Mouse (Mus musculus) MEL (cell line): ENCODE results near the gene S1pr4. TPM values are rescaled to one million over a fixed set of nuclear protein-coding genes. Genes with fewer than 3 reads are reported as not detected.
A peak's percentile ranks its signal among the peaks of the same experiment; 100 is the strongest.

ENCODE experiments used
- DNase-seq: peaks from one replicate; pipeline ENCODE4 v3.0.0; 2011; ENCODE audit warnings: low read depth, low spot score
- H3K27ac ChIP-seq: 2 replicates; pipeline ENCODE4 v1.5.1; 2012; ENCODE audit warnings: low read depth, mild to moderate bottlenecking, control low read depth, low read length, moderate library complexity; ENCODE audit not compliant: control insufficient read depth
- H3K27me3 ChIP-seq, 2 experiments: fragments of 150-350 bp in 1 of 2; sonication (generic) in 1 of 2; 2 replicates each; pipeline ENCODE4 v1.6.1; 2012; ENCODE audit warnings: low read length in 2 of 2, mild to moderate bottlenecking in 2 of 2, improper control_type of control experiment in 1 of 2, moderate library complexity in 1 of 2; ENCODE audit not compliant: insufficient read depth in 2 of 2, control insufficient read depth in 1 of 2
- H3K36me3 ChIP-seq, 2 experiments: 2 replicates each; pipeline ENCODE4 v1.6.1; 2012 to 2014; ENCODE audit warnings: low read length in 2 of 2, improper control_type of control experiment in 1 of 2, inconsistent platforms in 1 of 2, mild to moderate bottlenecking in 1 of 2; ENCODE audit not compliant: insufficient read depth in 2 of 2, control insufficient read depth in 1 of 2
- H3K4me1 ChIP-seq, 2 experiments: fragments of 150-350 bp in 1 of 2; sonication (generic) in 1 of 2; 2 replicates each; pipeline ENCODE4 v1.6.1; 2012; ENCODE audit warnings: low read length in 2 of 2, improper control_type of control experiment in 1 of 2, mild to moderate bottlenecking in 1 of 2; ENCODE audit not compliant: insufficient read depth in 2 of 2, control insufficient read depth in 1 of 2
- H3K4me3 ChIP-seq, 2 experiments: fragments of 150-350 bp in 1 of 2; sonication (generic) in 1 of 2; 2 replicates each; pipeline ENCODE4 v1.5.1; 2012; ENCODE audit warnings: low read depth in 2 of 2, low read length in 2 of 2, mild to moderate bottlenecking in 2 of 2, moderate library complexity in 2 of 2, control low read depth in 1 of 2, improper control_type of control experiment in 1 of 2; ENCODE audit not compliant: control insufficient read depth in 1 of 2, insufficient read depth in 1 of 2
- H3K79me2 ChIP-seq: 2 replicates; pipeline ENCODE4 v1.6.1; 2012; ENCODE audit warnings: mild to moderate bottlenecking, low read length, moderate library complexity; ENCODE audit not compliant: control insufficient read depth, poor library complexity, insufficient read depth
- H3K9ac ChIP-seq: 2 replicates; pipeline ENCODE4 v1.6.1; 2012; ENCODE audit warnings: low read depth, mild to moderate bottlenecking, control low read depth, low read length, moderate library complexity; ENCODE audit not compliant: control insufficient read depth, poor library complexity, severe bottlenecking
- H3K9me3 ChIP-seq: fragments of 150-350 bp; sonication (generic); replicated peaks from 2 replicates; pipeline ENCODE4 v1.6.1; 2012; ENCODE audit warnings: mild to moderate bottlenecking, low read length, improper control_type of control experiment, moderate library complexity; ENCODE audit not compliant: insufficient read depth
- BHLHE40 ChIP-seq: IDR thresholded peaks from 2 replicates; pipeline ENCODE4 v1.6.1; 2012; ENCODE audit warnings: low read depth, mild to moderate bottlenecking, inconsistent platforms, low read length, improper control_type of control experiment, borderline replicate concordance
- CHD1 ChIP-seq: IDR thresholded peaks from 2 replicates; pipeline ENCODE4 v1.6.1; 2012; ENCODE audit warnings: low read depth, mild to moderate bottlenecking, inconsistent platforms, low read length, improper control_type of control experiment
- CTCF ChIP-seq, 3 experiments: IDR thresholded peaks in 2 of 3; conservative IDR thresholded peaks in 1 of 3; 2 replicates each; pipeline ENCODE4 v1.5.1; 2011 to 2012; ENCODE audit warnings: low read length in 3 of 3, low read depth in 2 of 3, mild to moderate bottlenecking in 2 of 3, improper control_type of control experiment in 1 of 3, inconsistent platforms in 1 of 3, mixed read lengths in 1 of 3, moderate library complexity in 1 of 3; ENCODE audit not compliant: control insufficient read depth in 1 of 3, insufficient read depth in 1 of 3, poor library complexity in 1 of 3, severe bottlenecking in 1 of 3
- E2F4 ChIP-seq: IDR thresholded peaks from 2 replicates; pipeline ENCODE4 v1.6.1; 2011; ENCODE audit warnings: low read depth, low read length, improper control_type of control experiment, borderline replicate concordance
- EP300 ChIP-seq, 2 experiments: IDR thresholded peaks; 2 replicates each; pipeline ENCODE4 v1.6.1; 2011; ENCODE audit warnings: improper control_type of control experiment in 2 of 2, low read length in 2 of 2, low read depth in 1 of 2, mild to moderate bottlenecking in 1 of 2
- ETS1 ChIP-seq: IDR thresholded peaks from 2 replicates; pipeline ENCODE4 v1.6.1; 2012; ENCODE audit warnings: low read depth, mild to moderate bottlenecking, inconsistent platforms, low read length, improper control_type of control experiment, moderate library complexity
- HCFC1 ChIP-seq: IDR thresholded peaks from 2 replicates; pipeline ENCODE4 v1.6.1; 2012; ENCODE audit warnings: low read depth, mild to moderate bottlenecking, inconsistent platforms, low read length, improper control_type of control experiment, moderate library complexity
- JUND ChIP-seq: IDR thresholded peaks from 2 replicates; pipeline ENCODE4 v1.6.1; 2011; ENCODE audit warnings: low read depth, mild to moderate bottlenecking, improper control_type of control experiment, low read length
- MAFK ChIP-seq: IDR thresholded peaks from 2 replicates; pipeline ENCODE4 v1.6.1; 2011; ENCODE audit warnings: low read depth, mild to moderate bottlenecking, low read length, improper control_type of control experiment, borderline replicate concordance
- MAX ChIP-seq: IDR thresholded peaks from 2 replicates; pipeline ENCODE4 v1.6.1; 2011; ENCODE audit warnings: low read length, improper control_type of control experiment
- MAZ ChIP-seq: IDR thresholded peaks from 2 replicates; pipeline ENCODE4 v1.6.1; 2012; ENCODE audit warnings: low read depth, mild to moderate bottlenecking, inconsistent platforms, low read length, improper control_type of control experiment
- MEF2A ChIP-seq: IDR thresholded peaks from 2 replicates; pipeline ENCODE4 v1.6.1; 2014; ENCODE audit warnings: low read depth, mild to moderate bottlenecking, inconsistent platforms, low read length, improper control_type of control experiment; ENCODE audit not compliant: poor library complexity, insufficient replicate concordance, severe bottlenecking; ENCODE audit errors: extremely low read depth
- MXI1 ChIP-seq: IDR thresholded peaks from 2 replicates; pipeline ENCODE4 v1.6.1; 2011; ENCODE audit warnings: mild to moderate bottlenecking, low read depth, low read length, improper control_type of control experiment
- MYB ChIP-seq: IDR thresholded peaks from 2 replicates; pipeline ENCODE4 v1.6.1; 2011; ENCODE audit warnings: mild to moderate bottlenecking, low read depth, low read length, improper control_type of control experiment
- MYC ChIP-seq: IDR thresholded peaks from 2 replicates; pipeline ENCODE4 v1.6.1; 2011; ENCODE audit warnings: low read depth, mild to moderate bottlenecking, low read length, improper control_type of control experiment, moderate library complexity
- NELFE ChIP-seq: IDR thresholded peaks from 2 replicates; pipeline ENCODE4 v1.6.1; 2011; ENCODE audit warnings: low read depth, low read length, improper control_type of control experiment
- NRF1 ChIP-seq: IDR thresholded peaks from 2 replicates; pipeline ENCODE4 v1.6.1; 2014; ENCODE audit warnings: low read depth, mild to moderate bottlenecking, inconsistent platforms, low read length, improper control_type of control experiment, moderate library complexity; ENCODE audit not compliant: poor library complexity, insufficient read depth, severe bottlenecking
- POLR2A ChIP-seq, 2 experiments: IDR thresholded peaks; 2 replicates each; pipeline ENCODE4 v1.6.1; 2011 to 2012; ENCODE audit warnings: low read length in 2 of 2, mild to moderate bottlenecking in 2 of 2, control low read depth in 1 of 2, improper control_type of control experiment in 1 of 2, low read depth in 1 of 2, moderate library complexity in 1 of 2; ENCODE audit not compliant: control insufficient read depth in 1 of 2, insufficient read depth in 1 of 2, poor library complexity in 1 of 2
- POLR2AphosphoS2 ChIP-seq: IDR thresholded peaks from 2 replicates; pipeline ENCODE4 v1.6.1; 2011; ENCODE audit warnings: low read length, improper control_type of control experiment
- POLR2AphosphoS5 ChIP-seq: IDR thresholded peaks from 2 replicates; pipeline ENCODE4 v1.6.1; 2012; ENCODE audit warnings: low read depth, borderline replicate concordance, mild to moderate bottlenecking, inconsistent platforms, low read length, moderate library complexity, mixed read lengths
- RAD21 ChIP-seq: IDR thresholded peaks from 2 replicates; pipeline ENCODE4 v1.6.1; 2011; ENCODE audit warnings: mild to moderate bottlenecking, low read depth, low read length, improper control_type of control experiment
- SMC3 ChIP-seq: IDR thresholded peaks from 2 replicates; pipeline ENCODE4 v1.6.1; 2011; ENCODE audit warnings: low read depth, low read length, improper control_type of control experiment
- TAL1 ChIP-seq: IDR thresholded peaks from 2 replicates; pipeline ENCODE4 v1.6.1; 2012; ENCODE audit warnings: mild to moderate bottlenecking, inconsistent platforms, low read length, moderate library complexity, mixed read lengths
- TBP ChIP-seq: IDR thresholded peaks from 2 replicates; pipeline ENCODE4 v1.8.0; 2011; ENCODE audit warnings: low read depth, low read length, improper control_type of control experiment
- TCF12 ChIP-seq: IDR thresholded peaks from 2 replicates; pipeline ENCODE4 v1.6.1; 2014; ENCODE audit warnings: low read depth, mild to moderate bottlenecking, inconsistent platforms, low read length, improper control_type of control experiment, moderate library complexity
- UBTF ChIP-seq: IDR thresholded peaks from 2 replicates; pipeline ENCODE4 v1.6.1; 2012; ENCODE audit warnings: low read depth, mild to moderate bottlenecking, inconsistent platforms, low read length, improper control_type of control experiment, moderate library complexity, borderline replicate concordance; ENCODE audit not compliant: insufficient read depth
- USF1 ChIP-seq: IDR thresholded peaks from 2 replicates; pipeline ENCODE4 v1.6.1; 2014; ENCODE audit warnings: low read depth, mild to moderate bottlenecking, inconsistent platforms, low read length, improper control_type of control experiment, moderate library complexity
- USF2 ChIP-seq, 2 experiments: IDR thresholded peaks; 2 replicates each; pipeline ENCODE4 v1.6.1; 2011 to 2012; ENCODE audit warnings: improper control_type of control experiment in 2 of 2, low read length in 2 of 2, borderline replicate concordance in 1 of 2, inconsistent platforms in 1 of 2, low read depth in 1 of 2, mild to moderate bottlenecking in 1 of 2; ENCODE audit not compliant: insufficient read depth in 1 of 2
- ZC3H11A ChIP-seq: IDR thresholded peaks from 2 replicates; pipeline ENCODE4 v1.6.1; 2012; ENCODE audit warnings: low read depth, mild to moderate bottlenecking, inconsistent platforms, low read length, improper control_type of control experiment
- ZKSCAN1 ChIP-seq: IDR thresholded peaks from 2 replicates; pipeline ENCODE4 v1.6.1; 2012; ENCODE audit warnings: low read depth, mild to moderate bottlenecking, inconsistent platforms, low read length, improper control_type of control experiment, moderate library complexity
- ZMIZ1 ChIP-seq: IDR thresholded peaks from 2 replicates; pipeline ENCODE4 v1.6.1; 2012; ENCODE audit warnings: low read depth, mild to moderate bottlenecking, inconsistent platforms, low read length, improper control_type of control experiment, moderate library complexity
- ZNF384 ChIP-seq: IDR thresholded peaks from 2 replicates; pipeline ENCODE4 v1.6.1; 2012; ENCODE audit warnings: low read depth, mild to moderate bottlenecking, inconsistent platforms, low read length, improper control_type of control experiment
- polyA plus RNA-seq, 2 experiments: library from polyadenylated mRNA; stranded (reverse) in 1 of 2; unstranded in 1 of 2; fragments of >175 nt in 1 of 2; fragments of >200 nt in 1 of 2; gene quantifications; 2 replicates each; pipeline versions ENCODE4 v1.2.1 to v1.2.4; 2012; ENCODE audit warnings: low replicate concordance in 2 of 2, low read depth in 1 of 2; ENCODE audit not compliant: insufficient read length in 2 of 2, insufficient read depth in 1 of 2, missing spikeins in 1 of 2
- total RNA-seq: library from RNA; depleted of rRNA; stranded (reverse); fragments of 300-350 nt; gene quantifications from 2 replicates; pipeline ENCODE4 v1.2.3, GENCODE M21; 2012

The S1pr4 gene
- total and polyA plus RNA-seq, 3 experiments = 1.6 to 2.1 TPM; not detected in 1

- TF ChIP-seq JUND (no peak), ETS1 (peak; percentile 54; the same call in 1 of the 2 replicates), MAX (peak; percentile 88), ZKSCAN1 (no peak), MYC (peak; percentile 82), TBP (peak; percentile 84), MYB (no peak), TCF12 (peak; percentile 60), MAFK (no peak), USF1 (no peak), ZNF384 (no peak), USF2 (IDR thresholded peaks at IDR 0.05; ENCODE audit: borderline replicate concordance in 1 of 2, insufficient read depth in 1 of 2, low read depth in 1 of 2, low read length in 2 of 2) (no peak)
Measured at GRCm38 (mm10) chr10:81546332-81546731, 46.4 kb upstream of the S1pr4 start (continued).

- peak within 1 kb of the TSS; percentile 91 for H3K4me3 ChIP-seq
- DNase-seq = peak; percentile 98
- no peaks in the 10 kb centered on the region for H3K9me3 ChIP-seq
- peaks cover 0 to 8% of the 10 kb centered on the region in 2 experiments; a peak in 2 of 4 replicates for H3K36me3 ChIP-seq
- peaks cover 45% of the 10 kb centered on the region for H3K79me2 ChIP-seq
- H3K4me1 ChIP-seq = peaks cover 10 to 15% of the 10 kb centered on the region in 2 experiments
- no peaks in the 10 kb centered on the region for H3K27me3 ChIP-seq
- peak within 1 kb of the TSS; percentile 81 for H3K27ac ChIP-seq
- H3K9ac ChIP-seq = peak within 1 kb of the TSS; percentile 93
- no peak for TF ChIP-seq BHLHE40
- TF ChIP-seq UBTF = no peak
- peak; percentile 64 for TF ChIP-seq NELFE
- TF ChIP-seq RAD21 = no peak
- peak; percentile 75; the same call in 1 of the 2 replicates for TF ChIP-seq POLR2AphosphoS2
- no peak for TF ChIP-seq MAX
- no peak for TF ChIP-seq CHD1
- TF ChIP-seq MEF2A = no peak
- TF ChIP-seq SMC3 = no peak
- TF ChIP-seq NRF1 = peak; percentile 88
- TF ChIP-seq MYB = peak; percentile 74
- no peak for TF ChIP-seq EP300 (IDR thresholded peaks at IDR 0.05; ENCODE audit: low read depth in 1 of 2, low read length in 2 of 2)
- no peak for TF ChIP-seq JUND
- no peak for TF ChIP-seq USF2 (IDR thresholded peaks at IDR 0.05; ENCODE audit: borderline replicate concordance in 1 of 2, insufficient read depth in 1 of 2, low read depth in 1 of 2, low read length in 2 of 2)
- peak; percentile 14 to 60; a peak in 3 of 4 replicates for TF ChIP-seq POLR2A (IDR thresholded peaks at IDR 0.05; ENCODE audit: control insufficient read depth in 1 of 2, insufficient read depth in 1 of 2, low read depth in 1 of 2, low read length in 2 of 2, poor library complexity in 1 of 2)
- no peak for TF ChIP-seq E2F4
- no peak for TF ChIP-seq MYC
- TF ChIP-seq MXI1 = no peak
- no peak for TF ChIP-seq ZC3H11A
- peak; percentile 83 for TF ChIP-seq HCFC1
- TF ChIP-seq MAZ = no peak
- no peak for TF ChIP-seq CTCF (IDR thresholded peaks at IDR 0.05 in 2 of 3, conservative IDR thresholded peaks at IDR 0.05 in 1 of 3; ENCODE audit: control insufficient read depth in 1 of 3, insufficient read depth in 1 of 3, low read depth in 2 of 3, low read length in 3 of 3, poor library complexity in 1 of 3, severe bottlenecking in 1 of 3)
- TF ChIP-seq TAL1 = no peak
- peak; percentile 54; the same call in 1 of the 2 replicates for TF ChIP-seq ZMIZ1
- TF ChIP-seq POLR2AphosphoS5 = no peak
- 0 out of 2 replicates have a peak, but pooled peaks have one; percentile 8 for TF ChIP-seq USF1
- 0 out of 2 replicates have a peak, but pooled peaks have one; percentile 21 for TF ChIP-seq TCF12
- no peak; the same call in 1 of the 2 replicates for TF ChIP-seq MAFK
- TF ChIP-seq ZNF384 = no peak
Measured at GRCm38 (mm10) chr10:81545161-81545747, 45.3 kb upstream of the S1pr4 start, which contains the start of gene Gna11. Gna11 (minus strand) TSS chr10:81545190.
